Mouse (Mus musculus) layer of hippocampus, adult 8-10 months (tissue): ENCODE measurements at regions not wholly inside any gene's neighbourhood (a gene's known extent, or its start where the extent isn't known, plus 50 kb on each side); places are given as distances from the start of the nearest gene placed in this dataset.

Source experiments
- DNase-seq, 2 experiments: peaks; one replicate each; pipeline ENCODE4 v3.0.0; 2022; ENCODE audit warnings: low spot score in 2 of 2

DNA sequence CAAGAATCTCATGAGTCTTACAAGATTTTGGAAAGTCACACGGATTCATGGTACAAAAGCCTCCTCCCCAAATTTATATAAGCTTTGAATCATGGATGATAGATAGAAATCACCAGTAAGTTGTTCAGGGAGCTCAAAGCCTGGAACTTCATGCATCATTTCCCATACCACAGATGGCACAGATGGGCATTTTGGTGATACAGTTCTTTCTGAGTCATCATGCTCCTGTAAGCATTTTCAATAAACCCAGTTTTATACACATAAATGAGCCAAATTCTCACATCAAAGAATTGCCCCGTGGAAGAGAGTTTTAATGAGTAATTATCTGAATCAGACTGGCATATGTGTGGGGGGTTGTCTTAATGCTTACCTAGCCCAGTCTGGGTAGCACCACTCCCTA lies 379.1 kb upstream of the Anxa10 start:
- peak; percentile 20 to 46 for DNase-seq

DNA sequence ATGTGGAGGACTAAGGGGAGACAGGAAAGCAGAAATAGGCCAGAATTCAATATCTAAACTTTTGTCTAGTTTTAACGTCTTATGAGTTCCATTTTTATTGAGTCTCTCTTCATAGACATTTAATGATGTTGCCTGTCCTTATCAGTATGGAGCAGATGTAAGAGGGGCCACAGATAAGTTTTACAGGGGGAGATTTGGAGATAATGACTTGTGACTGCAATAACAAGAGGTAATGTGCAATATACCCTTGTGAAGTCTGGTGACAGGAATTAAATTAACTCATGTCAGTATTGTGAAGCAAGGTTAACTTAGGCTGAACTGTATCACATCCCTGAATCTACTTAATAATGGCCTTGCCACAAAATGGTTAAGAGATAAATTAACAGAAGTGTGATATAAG lies 359.6 kb upstream of the Anxa10 start:
- DNase-seq, result no peak
